Mouse (Mus musculus) heart, postnatal 0 days (tissue): Measurements from ENCODE around the gene Glb1l.

ENCODE experiments used
- CTCF ChIP-seq: IDR thresholded peaks from 2 replicates; pipeline ENCODE4 v1.5.1; 2016; ENCODE audit warnings: antibody characterized with exemption, control low read depth, low read depth
- EP300 ChIP-seq: IDR thresholded peaks from 2 replicates; pipeline ENCODE4 v1.6.1; 2016; ENCODE audit warnings: antibody characterized with exemption, low read depth

GRCm38 (mm10) chr1:75179334-75180104 is 31.1 kb downstream of the Glb1l start:
- no peak for TF ChIP-seq CTCF
- TF ChIP-seq EP300: no peak
